Mouse (Mus musculus) lung, postnatal 0 days (tissue): ENCODE measurements around the gene Slc35c1. TPM values are rescaled to one million over a fixed set of nuclear protein-coding genes. Genes with fewer than 3 reads are reported as not detected.

Experiments used
- ATAC-seq: fragments of 200-750 bp; cut with Nextera tagmentation; 2 replicates; pipeline ENCODE4 v1.8.0; 2017; ENCODE audit warnings: moderate library complexity
- DNase-seq: peaks from one replicate; pipeline ENCODE4 v3.0.0-alpha.2; 2016; ENCODE audit warnings: low spot score
- H3K27ac ChIP-seq: fragments of 300-500 bp; sonication (generic); 2 replicates; pipeline ENCODE4 v1.5.1; 2014; ENCODE audit warnings: antibody characterized with exemption, mild to moderate bottlenecking, low read length, mixed read lengths
- H3K27me3 ChIP-seq: fragments of 300-500 bp; sonication (generic); replicated peaks from 2 replicates; pipeline ENCODE4 v1.6.1; 2014; ENCODE audit warnings: low read length, mixed read lengths; ENCODE audit not compliant: insufficient read depth
- H3K36me3 ChIP-seq: fragments of 300-500 bp; sonication (generic); 2 replicates; pipeline ENCODE4 v1.6.1; 2014; ENCODE audit warnings: low read length, mixed read lengths; ENCODE audit not compliant: insufficient read depth
- H3K4me1 ChIP-seq: fragments of 300-500 bp; sonication (generic); 2 replicates; pipeline ENCODE4 v1.6.1; 2014; ENCODE audit warnings: antibody characterized with exemption, low read depth, low read length, mixed read lengths; ENCODE audit not compliant: insufficient read depth
- H3K4me2 ChIP-seq: fragments of 300-500 bp; sonication (generic); replicated peaks from 2 replicates; pipeline ENCODE4 v1.6.1; 2014; ENCODE audit warnings: low read depth, mild to moderate bottlenecking, low read length, moderate library complexity, mixed read lengths
- H3K4me3 ChIP-seq: fragments of 300-500 bp; sonication (generic); 2 replicates; pipeline ENCODE4 v1.5.1; 2014; ENCODE audit warnings: low read depth, low read length
- H3K9ac ChIP-seq: fragments of 300-500 bp; sonication (generic); replicated peaks from 2 replicates; pipeline ENCODE4 v1.6.1; 2014; ENCODE audit warnings: low read depth, mild to moderate bottlenecking
- H3K9me3 ChIP-seq: fragments of 300-500 bp; sonication (generic); 2 replicates; pipeline ENCODE4 v1.6.1; 2016; ENCODE audit warnings: low read length, mixed read lengths
- CTCF ChIP-seq: IDR thresholded peaks from 2 replicates; pipeline ENCODE4 v1.5.1; 2016; ENCODE audit warnings: antibody characterized with exemption, mild to moderate bottlenecking
- EP300 ChIP-seq: IDR thresholded peaks from 2 replicates; pipeline ENCODE4 v1.6.1; 2016; ENCODE audit warnings: antibody characterized with exemption, mild to moderate bottlenecking, control low read depth
- WGBS: fragments of 180-500 bp; shearing (Covaris S2); extraction: QIAGEN DNeasy Blood & Tissue Kit; methylation state at CpG from one replicate; pipeline ENCODE4 v1.1.7; 2014; 5-methylcytosine and 5-hydroxymethylcytosine counted together
- polyA plus RNA-seq: library from polyadenylated mRNA; unstranded; fragments of >200 nt; fragmentation: Nextera tagmentation; extraction: Ambion mirVana; gene quantifications from 2 replicates; pipeline ENCODE4 v1.2.1, GENCODE M21; 2015

The Slc35c1 gene
- polyA plus RNA-seq, 1 experiment from 2014 or later: 12.9 TPM

GRCm38 (mm10) chr2:92454166-92454565, 6.2 kb downstream of the Slc35c1 start:
- Histone ChIP-seq H3K9me3 (no peaks in the 10 kb centered on the region), H3K9ac (no peak overlapping the region), H3K4me2 (no peak overlapping the region), H3K36me3 (peaks cover 8% of the 10 kb centered on the region), H3K27ac (no peak overlapping the region), H3K27me3 (no peaks in the 10 kb centered on the region), H3K4me1 (peaks cover 4% of the 10 kb centered on the region), H3K4me3 (no peak overlapping the region)
- no peak for ATAC-seq
- 88% methylated on average over 11 of the region's 11 CpGs for WGBS
- TF ChIP-seq CTCF (no peak), EP300 (no peak)
- no peak for DNase-seq

- H3K9ac ChIP-seq: no peak overlapping the region
- H3K27ac ChIP-seq: no peak overlapping the region
- H3K4me2 ChIP-seq: no peak overlapping the region
- no peak overlapping the region for H3K4me3 ChIP-seq
- no peak for DNase-seq
- peaks cover 8% of the 10 kb centered on the region for H3K36me3 ChIP-seq
- WGBS: 91% methylated on average over 3 of the region's 3 CpGs
- no peak for TF ChIP-seq CTCF
- TF ChIP-seq EP300: no peak
- ATAC-seq: no peak
- H3K27me3 ChIP-seq: no peaks in the 10 kb centered on the region
- no peaks in the 10 kb centered on the region for H3K4me1 ChIP-seq
- H3K9me3 ChIP-seq: no peaks in the 10 kb centered on the region
These were observed 9.2 kb downstream of the Slc35c1 start for GRCm38 (mm10) chr2:92451126-92451525.

- DNase-seq (no peak), ATAC-seq (no peak)
- Histone ChIP-seq H3K27ac (no peak overlapping the region), H3K4me2 (no peak overlapping the region), H3K27me3 (no peaks in the 10 kb centered on the region), H3K9me3 (no peaks in the 10 kb centered on the region), H3K9ac (no peak overlapping the region), H3K4me3 (no peak overlapping the region), H3K4me1 (0 out of 2 replicates have a peak, but pooled peaks cover 4% of the 10 kb centered on the region), H3K36me3 (no peaks in the 10 kb centered on the region)
- TF ChIP-seq CTCF: peak; percentile 24; the same call in 1 of the 2 replicates
- no peak for TF ChIP-seq EP300
- WGBS: 60% methylated on average over 7 of the region's 7 CpGs
These were observed 13.1 kb downstream of the Slc35c1 start for GRCm38 (mm10) chr2:92447121-92447740.

- Histone ChIP-seq H3K9ac (no peak overlapping the region), H3K36me3 (no peaks in the 10 kb centered on the region), H3K4me3 (no peak overlapping the region), H3K27me3 (no peaks in the 10 kb centered on the region), H3K9me3 (no peaks in the 10 kb centered on the region), H3K4me1 (0 out of 2 replicates have a peak, but pooled peaks cover 4% of the 10 kb centered on the region), H3K27ac (no peak overlapping the region), H3K4me2 (no peak overlapping the region)
- WGBS: 48% methylated on average over 8 of the region's 8 CpGs
- DNase-seq: peak; percentile 65
- no peak for TF ChIP-seq EP300
- TF ChIP-seq CTCF: no peak
- peak; percentile 64 for ATAC-seq
These were observed 13.7 kb downstream of the Slc35c1 start for GRCm38 (mm10) chr2:92446656-92447055.

GRCm38 (mm10) chr2:92445890-92446289, 14.4 kb downstream of the Slc35c1 start:
- Histone ChIP-seq H3K36me3 (no peaks in the 10 kb centered on the region), H3K27ac (no peak overlapping the region), H3K9ac (no peak overlapping the region), H3K4me3 (no peak overlapping the region), H3K9me3 (no peaks in the 10 kb centered on the region), H3K4me2 (no peak overlapping the region), H3K4me1 (0 out of 2 replicates have a peak, but pooled peaks cover 4% of the 10 kb centered on the region), H3K27me3 (no peaks in the 10 kb centered on the region)
- TF ChIP-seq EP300 (no peak), CTCF (no peak)
- DNase-seq (no peak), ATAC-seq (no peak)
- WGBS: 44% methylated on average over 9 of the region's 9 CpGs

GRCm38 (mm10) chr2:92444376-92444775, 16.0 kb downstream of the Slc35c1 start:
- 19% methylated on average over 4 of the region's 4 CpGs for WGBS
- ATAC-seq (no peak), DNase-seq (no peak)
- Histone ChIP-seq H3K9me3 (no peaks in the 10 kb centered on the region), H3K27ac (no peak overlapping the region), H3K4me2 (no peak overlapping the region), H3K9ac (no peak overlapping the region), H3K36me3 (no peaks in the 10 kb centered on the region), H3K4me3 (no peak overlapping the region), H3K27me3 (no peaks in the 10 kb centered on the region), H3K4me1 (0 out of 2 replicates have a peak, but pooled peaks cover 4% of the 10 kb centered on the region)
- no peak for TF ChIP-seq EP300
